ENCODE assay signal across 8 mouse cellular contexts in genomic region chr13:21750159-21751017, GRCm38 (mm10). TPM values are rescaled to one million over a fixed set of nuclear protein-coding genes. Genes with fewer than 3 reads are reported as not detected.
DNase-seq lines count a peak whose midpoint lies in the region; ATAC-seq and TF ChIP-seq lines count a peak whose summit lies in the region.
"Not testable (repeated sequence)": the region's sequence is repeated elsewhere in the genome, so short reads cannot be mapped to it uniquely, and the experiment has no call there.

TSS of gene Hist1h4k (minus strand) at chr13:21750505.

- TF ChIP-seq POLR2A in heart, adult 2 months (IDR thresholded peaks at IDR 0.05; ENCODE audit: insufficient read depth, low read depth, low read length) = peak; percentile 87
- peak; percentile 52 for TF ChIP-seq POLR2A in kidney, adult 2 months (IDR thresholded peaks at IDR 0.05; ENCODE audit: low read depth, low read length)

- H3K36me3 ChIP-seq in embryonic facial prominence, embryonic 13.5 days; heart, adult 2 months (ENCODE audit: control insufficient read depth, insufficient read depth, low read length); kidney, adult 2 months (ENCODE audit: control insufficient read depth, insufficient read depth, low read length); limb, embryonic 11.5 days (ENCODE audit: control insufficient read depth, insufficient read depth, low read length); midbrain, embryonic 13.5 days: not testable (repeated sequence)

- H3K27me3 ChIP-seq in embryonic facial prominence, embryonic 13.5 days; heart, adult 2 months (ENCODE audit: control insufficient read depth, insufficient read depth, low read length); kidney, adult 2 months (replicated peaks; ENCODE audit: control insufficient read depth, insufficient read depth, low read length); limb, embryonic 11.5 days (ENCODE audit: control insufficient read depth, insufficient read depth, low read length); midbrain, embryonic 13.5 days: not testable (repeated sequence)

- peak; percentile 88 for DNase-seq in 3T3-L1 (ENCODE audit: low read depth, low spot score)
- DNase-seq in adrenal gland, postnatal 4 days (ENCODE audit: low spot score in 2 of 2) = peak; percentile 82 to 84
- peak; percentile 89 for DNase-seq in heart, adult 2 months
- peak; percentile 83 for DNase-seq in kidney, adult 2 months
- peak; percentile 99 for DNase-seq in limb, embryonic 11.5 days (ENCODE audit: low spot score)
- DNase-seq in spleen, adult 12 weeks (ENCODE audit: low spot score) = peak; percentile 86

- not testable (repeated sequence) for TF ChIP-seq CTCF in heart, adult 2 months (IDR thresholded peaks at IDR 0.05); kidney, adult 2 months (conservative IDR thresholded peaks at IDR 0.05; ENCODE audit: insufficient read depth, insufficient read length, low read depth, low read length)

- peak within 1 kb of the TSS; percentile 84 for H3K4me2 ChIP-seq in embryonic facial prominence, embryonic 13.5 days
- H3K4me2 ChIP-seq in limb, embryonic 11.5 days (ENCODE audit: low read depth, severe bottlenecking) = peak within 1 kb of the TSS; percentile 83
- peak within 1 kb of the TSS; percentile 81 for H3K4me2 ChIP-seq in midbrain, embryonic 13.5 days (replicated peaks)

- peak; percentile 85 for ATAC-seq in embryonic facial prominence, embryonic 13.5 days (ENCODE audit: insufficient number of reproducible peaks, insufficient read depth, low FRiP score, low TSS enrichment, low read depth)
- ATAC-seq in limb, embryonic 11.5 days (ENCODE audit: insufficient number of reproducible peaks, low FRiP score, low TSS enrichment, low read depth) = peak; percentile 88
- ATAC-seq in midbrain, embryonic 13.5 days = peak; percentile 85

- H3K9ac ChIP-seq in embryonic facial prominence, embryonic 13.5 days = peak within 1 kb of the TSS; percentile 79
- H3K9ac ChIP-seq in heart, adult 2 months (ENCODE audit: low read depth, low read length) = peak within 1 kb of the TSS; percentile 69
- peak within 1 kb of the TSS; percentile 76 for H3K9ac ChIP-seq in limb, embryonic 11.5 days (ENCODE audit: low read length)
- peak within 1 kb of the TSS; percentile 79 for H3K9ac ChIP-seq in midbrain, embryonic 13.5 days (replicated peaks)

- peak within 1 kb of the TSS; percentile 58 for H3K4me3 ChIP-seq in embryonic facial prominence, embryonic 13.5 days
- H3K4me3 ChIP-seq in heart, adult 2 months = peak within 1 kb of the TSS; percentile 52
- H3K4me3 ChIP-seq in kidney, adult 2 months (ENCODE audit: insufficient read depth, low read depth, low read length) = peak within 1 kb of the TSS; percentile 45
- H3K4me3 ChIP-seq in limb, embryonic 11.5 days (ENCODE audit: low read depth, low read length) = peak within 1 kb of the TSS; percentile 56
- peak within 1 kb of the TSS; percentile 61 for H3K4me3 ChIP-seq in midbrain, embryonic 13.5 days (replicated peaks)

- intact Hi-C loops in heart, adult 2 months (cut with DNase I) = loop anchor here (2.0 to 10.0 kb wide), 6 partner anchors 16 to 1984 kb away; partner anchors contain the start of genes Hist1h1c, Hist1h2ac, Hist1h2ag and Hist1h2bc

- not testable (repeated sequence) for H3K79me2 ChIP-seq in heart, adult 2 months (replicated peaks; ENCODE audit: control insufficient read depth, insufficient read depth, low read length)

- peaks cover 18% of the 10 kb centered on the region for H3K4me1 ChIP-seq in embryonic facial prominence, embryonic 13.5 days
- not testable (repeated sequence) for H3K4me1 ChIP-seq in heart, adult 2 months (ENCODE audit: control insufficient read depth, insufficient read depth, low read length); kidney, adult 2 months (ENCODE audit: control insufficient read depth, insufficient read depth, low read length); limb, embryonic 11.5 days (ENCODE audit: control insufficient read depth, insufficient read depth, low read length)
- peaks cover 41% of the 10 kb centered on the region for H3K4me1 ChIP-seq in midbrain, embryonic 13.5 days (replicated peaks)

- not testable (repeated sequence) for TF ChIP-seq EP300 in heart, adult 2 months (IDR thresholded peaks at IDR 0.05; ENCODE audit: insufficient read depth, low read depth, low read length)

- under 1% methylated on average over 49 of the region's 56 CpGs for WGBS in embryonic facial prominence, embryonic 13.5 days
- WGBS in heart, adult 2 months = 1% methylated on average over 52 of the region's 56 CpGs
- 1% methylated on average over 50 of the region's 56 CpGs for WGBS in kidney, adult 2 months
- under 1% methylated on average over 41 of the region's 56 CpGs for WGBS in limb, embryonic 11.5 days
- under 1% methylated on average over 41 of the region's 56 CpGs for WGBS in midbrain, embryonic 13.5 days

- H3K27ac ChIP-seq in embryonic facial prominence, embryonic 13.5 days = peak within 1 kb of the TSS; percentile 98
- peak within 1 kb of the TSS; percentile 48 for H3K27ac ChIP-seq in heart, adult 2 months
- not testable (repeated sequence) for H3K27ac ChIP-seq in kidney, adult 2 months (ENCODE audit: insufficient read depth, low read depth, low read length)
- peak within 1 kb of the TSS; percentile 98 for H3K27ac ChIP-seq in limb, embryonic 11.5 days (replicated peaks; ENCODE audit: low read depth, low read length)
- peak within 1 kb of the TSS; percentile 91 for H3K27ac ChIP-seq in midbrain, embryonic 13.5 days

- H3K9me3 ChIP-seq in embryonic facial prominence, embryonic 13.5 days; limb, embryonic 11.5 days (ENCODE audit: control insufficient read depth, low read length); midbrain, embryonic 13.5 days: not testable (repeated sequence)

RNA-seq across cellular contexts. Expression of gene Hist1h4k, which starts in this region (rescaled TPM):
- 1,000 to 10,000 TPM; 1,000 to 1,309 TPM for total RNA-seq in adrenal gland, postnatal 4 days (2021)
- 3.0 and 6.7 TPM in 2 replicates for polyA plus RNA-seq in embryonic facial prominence, embryonic 13.5 days (2015; fragmentation: Nextera tagmentation; extraction: Ambion mirVana)
- total RNA-seq in heart, adult 2 months (2021) = 10 to 100 TPM; 24.6 to 31.5 TPM
- 4.9 TPM in 1 of 2 replicates, not detected in the other for polyA plus RNA-seq in heart, adult 2 months (2012; rRNA removed)
- polyA plus RNA-seq in kidney, adult 2 months (2012; rRNA removed) = 2.6 and 6.8 TPM in 2 replicates
- polyA plus RNA-seq in limb, embryonic 11.5 days (2014; fragmentation: Nextera tagmentation; extraction: Ambion mirVana) = 3.4 and 7.1 TPM in 2 replicates
- polyA plus RNA-seq in midbrain, embryonic 13.5 days (2015; fragmentation: Nextera tagmentation; extraction: Ambion mirVana) = 1.1 and 3.0 TPM in 2 replicates

Comparison
In these comparisons a context has a peak if more than half of its experiments do, and no peak if none do; other contexts are left out.
1. RNA of gene Hist1h4k (total RNA-seq): 1,000 to 1,309 TPM in adrenal gland, postnatal 4 days; 24.6 to 31.5 TPM in heart, adult 2 months; every median in the first group is over 10 times any median in the second.
2. Peak in every context shown above with its lines, with median percentiles within 50 percentile points of each other: DNase-seq, ATAC-seq, H3K4me2 ChIP-seq, H3K4me3 ChIP-seq and H3K9ac ChIP-seq.